Mouse (Mus musculus) adrenal gland, adult 2 months (tissue): ENCODE results near the gene Mylk3. TPM values are rescaled to one million over a fixed set of nuclear protein-coding genes. Genes with fewer than 3 reads are reported as not detected.
A peak's percentile ranks its signal among the peaks of the same experiment; 100 is the strongest.

Source experiments
- DNase-seq: peaks from one replicate; pipeline ENCODE4 v3.0.0; 2021
- long read RNA-seq: library from polyadenylated mRNA; stranded (forward); transcript quantifications from one replicate; pipeline ENCODE4 v2.0.0, GENCODE M21; 2021
- polyA plus RNA-seq: library from polyadenylated mRNA; depleted of rRNA; stranded (reverse); fragments of >200 nt; gene quantifications from 2 replicates; pipeline ENCODE4 v1.2.3, GENCODE M21; 2012; rRNA removed
- total RNA-seq, 2 experiments: library from RNA; stranded (reverse); gene quantifications; 2 replicates each; pipeline ENCODE4 v1.2.3; 2021

Mylk3 gene
- under 1 TPM; 0.23 to 0.62 TPM for total RNA-seq
- polyA plus RNA-seq, result 0.03 and 0.15 TPM in 2 replicates
- long read RNA-seq, result 0 reads

DNA sequence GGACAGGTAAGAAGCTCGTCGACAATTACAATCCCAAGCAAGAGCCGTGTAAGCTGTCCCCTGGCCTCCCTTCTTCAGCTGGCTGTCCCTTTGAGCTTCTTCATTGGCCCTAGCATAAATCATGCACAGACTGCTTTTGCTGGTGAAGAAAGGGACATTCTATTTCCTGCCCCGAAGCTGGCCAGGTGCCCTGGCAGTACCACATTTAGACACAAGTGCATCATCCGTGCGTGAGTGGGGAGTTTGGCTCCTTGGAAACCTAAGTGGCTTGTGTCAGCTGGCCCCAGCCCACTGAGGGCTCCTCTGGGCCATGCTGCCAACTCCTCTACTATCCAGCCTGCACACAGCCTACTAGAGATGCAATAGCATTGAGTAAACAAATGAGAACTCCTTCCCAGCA lies at the start of gene Mylk3:
Mylk3 (minus strand) TSS at position 141 of the 400 bp plus-strand sequence.
- DNase-seq, result no peak

DNA sequence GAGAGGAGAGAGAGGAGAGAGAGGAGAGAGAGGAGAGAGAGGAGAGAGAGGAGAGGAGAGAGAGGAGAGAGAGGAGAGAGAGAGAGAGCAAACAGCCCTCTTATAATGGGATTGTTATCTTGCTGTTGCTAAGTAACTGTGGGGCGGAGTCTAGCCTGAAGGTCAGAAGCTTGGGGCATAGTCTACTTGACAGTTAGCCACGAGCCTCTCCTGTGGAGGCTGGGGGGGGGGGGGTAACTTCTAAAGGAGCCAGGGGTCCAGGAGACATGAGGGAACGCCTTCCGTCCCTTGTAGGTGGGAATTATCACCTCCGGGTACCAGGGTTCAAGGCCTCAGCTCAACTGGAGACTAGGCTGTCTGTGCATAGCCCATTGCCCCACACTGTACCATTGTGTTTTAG lies 49.6 kb upstream of the Mylk3 start:
- peak; percentile 73 for DNase-seq

DNA sequence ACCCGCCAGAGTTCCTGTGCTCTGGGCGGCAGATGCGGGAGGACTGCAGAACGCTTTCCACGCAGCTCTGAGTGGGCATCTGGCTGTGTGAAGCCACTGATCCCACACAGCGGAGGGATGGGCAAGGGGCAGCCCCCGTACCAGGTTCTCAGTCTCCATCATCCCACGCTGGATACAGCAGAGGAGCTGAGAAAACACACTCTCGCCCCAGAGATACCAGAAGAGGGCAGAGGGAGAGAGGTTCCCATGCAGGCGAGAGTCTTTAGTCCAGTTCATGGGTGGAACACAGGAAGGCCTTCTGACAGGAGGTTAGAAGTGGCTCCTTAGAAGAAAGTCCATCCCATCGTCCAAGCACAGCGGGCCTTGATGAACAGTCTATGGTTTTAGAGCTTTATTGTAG lies 48.7 kb upstream of the Mylk3 start:
- no peak for DNase-seq

DNA sequence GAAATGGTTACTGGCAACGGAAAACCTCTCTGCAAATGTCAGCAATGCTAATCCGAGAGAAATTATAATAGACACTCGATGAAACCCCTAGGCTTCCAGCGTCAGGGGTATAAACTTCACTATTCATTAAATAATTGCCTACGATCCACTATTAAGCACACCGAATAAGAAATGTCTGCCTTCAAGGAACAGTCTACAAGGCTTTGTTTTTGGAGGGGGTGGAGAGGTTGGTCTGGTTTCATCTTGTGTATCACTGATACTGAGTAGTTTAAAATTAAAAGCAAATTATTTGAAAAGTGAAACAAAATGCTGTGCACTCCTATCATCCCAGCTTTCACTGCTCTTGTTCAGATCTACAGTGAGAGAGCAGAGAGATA lies 46.9 kb upstream of the Mylk3 start:
- no peak for DNase-seq

DNA sequence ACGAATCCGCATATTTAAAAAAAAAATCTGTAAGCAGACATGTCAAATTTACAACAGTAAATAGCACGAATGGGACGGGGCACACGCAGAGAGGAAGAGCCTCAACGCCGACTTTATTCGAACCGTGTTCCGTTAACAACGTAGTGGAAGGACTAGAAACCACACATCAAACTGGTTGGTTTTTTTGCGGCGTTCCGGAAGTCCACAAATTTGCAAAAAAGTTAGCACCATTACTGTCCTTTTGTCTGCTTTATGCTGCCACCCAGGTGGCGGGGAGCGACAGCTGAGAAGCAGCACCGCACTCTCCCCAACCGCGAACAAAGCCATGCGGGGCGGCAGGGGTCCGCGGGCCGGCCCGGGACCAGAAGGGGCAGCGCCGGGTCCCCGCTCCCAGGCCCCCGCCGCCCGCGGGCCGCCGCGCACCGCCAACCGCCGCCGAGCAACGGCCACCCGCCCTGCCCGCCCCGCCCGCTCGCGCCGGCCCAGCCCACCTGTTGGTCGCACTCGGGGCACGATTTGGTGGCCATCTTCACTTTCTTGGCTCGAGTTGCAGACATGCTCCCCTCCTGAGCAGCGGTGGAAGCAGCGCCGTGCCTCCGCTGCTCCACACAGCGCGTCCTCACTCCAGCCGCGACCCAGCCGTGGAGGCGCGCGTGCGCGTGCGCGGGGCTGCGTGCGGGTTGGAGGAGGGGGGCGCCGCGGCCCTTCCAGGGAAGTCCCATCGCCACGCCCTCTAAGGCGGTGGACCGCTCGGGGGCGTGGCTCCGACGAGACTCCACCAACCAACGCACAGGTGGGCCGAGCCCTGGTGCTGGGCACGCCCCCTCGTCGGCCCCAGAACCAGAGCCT lies 46.2 kb upstream of the Mylk3 start, which contains the start of gene 4921524J17Rik:
4921524J17Rik (minus strand) TSS at position 666 of the 849 bp plus-strand sequence.
- peak; percentile 99 for DNase-seq

DNA sequence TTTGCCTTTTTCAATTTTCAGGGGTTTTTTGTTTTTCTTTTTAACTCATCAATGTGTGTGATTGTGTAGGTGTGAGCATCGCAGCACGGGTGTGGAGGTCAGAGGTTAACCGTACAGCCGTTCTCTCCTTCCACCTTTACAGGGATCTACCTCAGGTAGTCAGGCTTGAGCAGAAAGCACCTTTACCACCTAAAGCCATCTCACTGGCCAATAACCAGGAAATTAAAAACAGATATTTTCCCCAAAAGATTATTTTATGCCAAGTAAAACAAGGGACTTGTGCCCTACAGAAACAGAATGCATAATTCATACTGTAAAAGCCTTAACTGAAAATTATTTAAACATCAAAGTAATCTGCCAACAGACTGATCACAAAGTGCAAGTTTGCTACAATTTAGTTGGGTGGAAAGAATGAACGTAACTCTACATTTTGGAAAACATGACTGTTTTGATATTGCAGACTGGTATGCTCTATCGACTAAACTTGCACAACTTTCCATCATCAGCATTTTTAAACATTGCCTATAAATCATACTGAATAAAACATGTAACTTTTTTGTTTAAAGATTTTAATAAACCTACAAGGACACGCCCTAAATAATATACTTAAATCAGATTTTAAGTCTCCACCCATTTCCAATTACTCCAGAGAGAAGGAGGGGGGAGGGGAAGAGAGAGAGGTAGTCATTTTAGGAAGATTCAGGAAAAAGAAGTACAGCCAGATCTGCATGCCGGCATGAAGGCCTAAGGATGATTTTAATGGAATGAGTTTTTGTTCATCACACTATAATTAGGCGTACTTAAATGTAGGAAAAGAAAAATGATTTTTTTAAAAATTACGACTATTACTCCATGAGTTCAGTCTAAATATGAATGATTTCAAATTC lies 45.4 kb upstream of the Mylk3 start:
- no peak for DNase-seq

DNA sequence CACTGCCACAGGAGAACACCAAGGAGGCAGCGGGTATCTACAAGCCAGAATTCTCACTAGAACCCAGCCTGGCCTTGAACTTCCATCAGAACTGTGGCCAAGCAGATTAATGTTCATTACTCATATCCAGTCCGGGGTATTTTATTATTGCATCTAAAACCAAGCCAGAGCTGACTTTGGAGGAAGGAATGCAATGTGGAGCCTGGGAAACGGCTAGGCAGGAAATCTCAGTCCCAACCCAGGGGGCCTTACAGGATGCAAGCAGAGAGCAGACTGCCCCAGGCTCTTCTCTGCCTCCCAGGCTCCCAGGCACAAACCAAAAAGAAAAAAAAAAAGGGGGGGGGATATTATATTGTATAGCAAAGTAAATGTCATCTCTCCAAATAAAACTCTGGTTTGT lies 44.7 kb upstream of the Mylk3 start:
- peak; percentile 87 for DNase-seq

DNA sequence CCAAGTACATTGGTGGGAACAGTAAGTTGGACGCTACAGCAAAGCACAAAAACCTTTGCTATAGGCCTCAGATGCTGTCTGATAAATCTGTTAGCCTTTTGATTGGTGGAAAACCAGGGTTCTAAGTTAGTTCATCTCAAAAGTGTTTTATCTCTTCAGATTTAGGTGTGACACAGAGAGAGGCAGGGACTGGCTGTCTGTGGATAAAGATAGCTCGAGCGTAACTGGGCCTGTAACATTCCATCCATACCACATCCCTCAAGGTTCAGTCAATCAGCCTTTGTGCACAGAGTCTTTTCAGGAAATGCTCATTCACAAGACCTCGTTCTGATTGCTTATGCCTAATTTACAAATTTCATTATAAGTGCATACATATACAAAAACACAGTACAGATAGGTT lies 43.1 kb upstream of the Mylk3 start:
- DNase-seq, result peak; percentile 40

DNA sequence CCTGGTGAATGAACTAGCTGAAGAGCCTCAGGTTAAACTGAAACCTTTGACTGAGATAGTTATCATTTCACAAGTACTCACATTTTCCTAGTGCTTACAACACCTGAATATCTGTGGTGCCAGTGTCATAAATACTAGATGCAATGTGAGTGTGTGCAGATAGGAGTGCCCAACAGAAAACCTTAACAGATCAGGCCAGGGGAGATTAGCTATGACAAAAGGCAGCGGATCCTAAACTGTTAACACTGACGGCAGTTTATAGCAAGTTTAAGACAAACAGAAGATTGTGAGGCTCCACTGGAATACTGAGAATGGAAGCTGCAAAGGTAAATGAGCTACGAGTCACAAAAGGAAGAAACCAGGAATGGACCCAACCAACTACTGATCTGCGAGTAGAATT lies 40.9 kb upstream of the Mylk3 start:
- no peak for DNase-seq

DNA sequence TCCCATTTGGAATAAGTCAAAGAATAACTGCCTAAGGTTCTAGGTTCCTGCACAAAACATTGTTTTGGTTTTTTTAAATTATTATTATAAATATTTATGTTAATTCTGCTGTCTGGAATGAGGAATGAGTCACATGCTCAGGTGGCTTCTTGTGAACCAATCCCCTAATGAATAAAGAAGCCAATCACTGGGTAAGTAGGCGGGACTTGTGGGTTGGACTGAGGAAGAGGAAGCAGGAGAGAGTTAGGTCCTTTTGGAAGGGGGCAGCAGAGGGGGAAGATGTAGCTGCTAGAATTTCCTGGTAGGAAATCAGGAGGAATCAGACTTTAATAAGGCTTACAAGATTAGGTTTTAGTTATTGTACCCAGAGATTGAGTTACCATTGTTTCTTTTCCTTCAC lies 35.2 kb upstream of the Mylk3 start:
- no peak for DNase-seq

DNA sequence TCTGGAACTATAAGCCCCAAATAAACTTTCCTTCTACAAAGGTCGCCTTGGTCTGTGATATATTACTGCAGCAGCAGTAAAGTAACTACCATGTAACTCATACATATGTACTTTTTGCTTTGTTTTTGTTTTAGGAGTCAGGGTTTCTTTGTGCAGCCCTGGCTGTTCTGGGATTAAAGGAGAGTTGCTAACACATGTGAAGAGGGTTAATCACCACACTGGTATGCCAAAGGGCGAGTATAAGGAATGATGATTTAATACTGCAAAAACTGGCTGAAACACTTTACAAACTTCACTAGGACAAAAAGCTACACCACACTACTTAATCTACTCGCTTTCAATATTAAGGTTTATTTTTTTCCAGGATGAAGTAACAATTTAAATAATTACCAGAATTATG lies 22.4 kb upstream of the Mylk3 start:
- no peak for DNase-seq

DNA sequence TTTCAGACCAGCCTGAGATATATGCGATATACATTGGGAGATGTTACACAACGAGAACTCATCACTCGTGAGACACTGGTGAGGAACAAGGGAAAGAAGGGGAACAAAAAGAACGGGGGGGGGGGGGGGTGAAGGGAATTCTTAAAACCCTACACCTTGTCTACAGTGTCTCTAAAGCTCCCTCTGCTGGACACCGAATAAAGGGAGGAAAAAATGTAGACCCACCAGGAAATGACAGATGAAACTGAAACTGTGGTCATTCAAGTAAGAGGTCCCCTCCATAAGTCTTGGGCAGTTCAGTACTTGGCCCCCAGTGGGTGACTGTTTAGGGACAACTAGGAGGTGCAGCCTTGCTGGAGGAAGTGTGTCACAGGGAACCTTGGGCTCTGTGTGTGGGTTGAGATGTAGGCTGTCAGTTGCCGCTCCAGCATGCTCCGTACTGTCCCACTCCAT lies 21.9 kb upstream of the Mylk3 start:
- peak; percentile 26 for DNase-seq

DNA sequence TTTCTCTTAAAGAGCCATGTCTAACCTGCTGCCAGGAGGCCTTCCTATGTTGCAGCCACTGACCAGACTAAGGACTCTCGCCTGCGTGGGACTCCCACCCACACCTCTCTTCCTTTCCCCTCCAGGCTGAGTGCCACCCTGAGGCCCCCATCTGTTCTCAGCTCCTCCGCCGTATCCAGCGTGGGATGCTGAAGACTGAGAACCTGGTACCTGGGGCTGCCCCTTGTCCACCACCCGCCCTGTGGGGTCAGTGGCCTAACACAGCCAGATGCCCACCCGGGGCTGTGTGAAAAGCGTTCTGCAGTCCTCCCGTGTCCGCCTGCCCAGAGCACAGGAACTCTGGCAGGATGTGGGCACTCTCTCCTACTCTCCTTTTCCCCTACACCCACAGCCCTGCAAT lies 19.8 kb upstream of the Mylk3 start:
- no peak for DNase-seq

DNA sequence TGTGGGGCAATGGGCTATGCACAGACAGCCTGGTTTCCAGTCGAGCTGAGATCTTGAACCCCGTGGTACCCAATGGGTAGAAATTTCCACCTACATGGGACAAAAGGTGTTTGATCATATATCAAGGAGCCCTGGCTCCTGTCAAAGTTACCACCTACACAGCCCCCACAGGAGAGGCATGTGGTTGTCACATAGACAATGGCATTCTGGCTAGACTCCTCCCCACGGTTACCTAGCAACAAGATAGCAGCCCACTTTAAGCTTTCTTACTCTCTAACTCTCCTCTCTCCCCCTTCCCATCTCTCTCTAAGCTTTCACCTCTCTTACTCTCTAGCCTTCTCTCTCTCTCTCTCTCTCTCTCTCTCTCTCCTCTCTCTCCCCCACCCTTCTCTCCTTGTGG lies 19.3 kb upstream of the Mylk3 start:
- DNase-seq, result no peak

DNA sequence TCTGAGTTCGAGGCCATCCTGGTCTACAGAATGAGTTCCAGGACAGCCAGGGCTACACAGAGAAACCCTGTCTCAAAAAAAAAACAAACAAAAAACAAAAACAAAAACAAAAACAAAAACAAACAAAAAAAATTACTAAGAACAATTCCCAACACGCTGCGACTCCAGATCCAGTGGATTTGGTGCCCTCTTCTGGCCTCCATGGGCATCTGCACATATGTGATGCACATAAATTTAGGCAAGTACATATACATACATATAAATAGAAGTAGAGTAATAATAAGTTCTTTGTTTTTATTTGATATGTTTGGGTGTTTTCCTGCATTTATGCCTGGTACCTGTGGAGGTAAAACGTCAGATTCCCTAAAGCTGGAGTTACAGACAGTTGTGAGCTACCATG lies 12.4 kb upstream of the Mylk3 start:
- DNase-seq, result no peak

DNA sequence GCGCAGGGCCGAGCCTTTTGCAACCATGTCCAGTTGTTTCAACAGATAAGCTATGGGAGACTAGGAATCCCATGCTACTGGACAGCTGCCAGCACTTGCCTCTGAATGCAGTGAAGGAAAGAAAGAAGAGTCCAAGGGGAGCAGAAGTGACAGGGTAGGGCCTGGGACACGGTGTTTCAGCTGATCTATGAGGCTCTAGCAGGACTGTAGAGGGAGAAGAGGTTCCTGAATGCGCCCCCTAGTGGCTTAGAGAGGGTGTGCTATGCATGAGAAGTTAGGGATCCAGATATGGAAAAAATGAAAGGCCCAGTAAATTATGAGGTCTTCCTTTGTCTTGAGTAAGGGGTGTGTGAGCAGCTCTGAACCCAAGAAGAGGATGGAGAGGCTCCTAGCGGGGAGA lies 11.4 kb upstream of the Mylk3 start:
- DNase-seq, result peak; percentile 58

DNA sequence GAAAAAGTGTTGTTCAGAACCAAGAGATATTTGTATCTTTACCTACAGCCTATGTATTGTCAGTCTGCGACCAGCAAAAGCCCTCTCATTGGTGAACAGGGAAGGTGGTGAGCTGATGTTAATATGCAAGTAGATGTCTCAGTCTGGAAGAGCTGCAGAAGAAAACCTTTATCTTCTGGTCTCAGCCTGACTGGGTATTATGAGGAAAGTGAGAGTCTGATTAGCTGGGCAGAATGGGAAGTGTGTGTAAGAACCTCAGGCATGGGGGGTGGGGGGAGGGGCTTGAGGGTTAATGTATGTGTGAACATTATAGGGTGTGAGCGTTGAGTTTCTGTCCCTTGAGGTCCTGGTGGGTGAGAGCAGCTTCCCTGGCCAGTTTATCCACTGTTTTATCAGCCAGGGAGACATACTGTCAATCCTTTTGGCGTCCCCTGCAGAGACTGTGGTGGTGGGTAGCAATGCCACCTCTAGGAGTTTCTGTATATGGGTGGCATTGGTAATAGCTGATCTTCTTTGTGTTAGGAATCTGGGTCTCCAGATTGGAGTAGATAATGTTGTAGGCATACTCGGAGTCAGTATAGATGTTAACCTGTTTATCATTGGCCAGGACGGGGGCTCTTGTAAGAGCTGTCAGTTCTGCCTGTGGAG lies 10.4 kb upstream of the Mylk3 start:
- no peak for DNase-seq

DNA sequence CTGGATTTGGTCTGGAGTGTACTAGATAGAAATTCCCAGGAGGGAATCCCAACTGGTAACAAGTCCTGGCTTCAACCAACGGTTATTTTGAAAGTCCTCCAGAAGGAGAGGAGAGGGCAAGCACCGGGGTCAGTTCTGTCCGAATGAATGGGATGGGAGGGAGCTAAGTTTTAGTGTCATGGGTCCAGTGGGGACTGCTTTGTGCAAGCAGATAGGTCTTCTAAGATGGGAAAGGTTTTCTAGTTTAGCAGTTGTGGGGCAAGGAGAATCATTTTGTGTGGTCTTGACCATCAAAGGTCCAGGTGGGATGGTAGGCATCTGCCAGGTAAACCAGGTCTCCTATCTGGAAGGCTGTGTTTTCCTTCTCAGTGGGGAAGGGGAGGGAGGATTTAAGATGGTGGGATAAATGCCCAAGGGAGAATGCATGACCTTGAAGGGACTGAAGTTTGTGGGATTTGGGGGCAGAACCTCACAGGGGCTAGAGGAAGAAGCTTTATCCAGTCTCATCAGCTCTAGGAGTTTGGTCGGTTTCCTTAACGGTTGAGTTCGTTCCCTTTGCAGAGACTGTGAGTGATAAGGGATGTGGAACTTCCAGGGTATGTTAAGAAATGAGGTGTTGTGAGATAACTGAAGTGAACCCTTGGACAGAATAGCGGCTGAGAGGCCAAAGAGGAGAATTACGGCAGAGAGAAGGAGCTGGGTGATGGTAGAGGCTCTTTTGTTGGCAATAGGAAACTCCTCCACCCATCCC lies 9.7 kb upstream of the Mylk3 start:
- DNase-seq, result no peak

DNA sequence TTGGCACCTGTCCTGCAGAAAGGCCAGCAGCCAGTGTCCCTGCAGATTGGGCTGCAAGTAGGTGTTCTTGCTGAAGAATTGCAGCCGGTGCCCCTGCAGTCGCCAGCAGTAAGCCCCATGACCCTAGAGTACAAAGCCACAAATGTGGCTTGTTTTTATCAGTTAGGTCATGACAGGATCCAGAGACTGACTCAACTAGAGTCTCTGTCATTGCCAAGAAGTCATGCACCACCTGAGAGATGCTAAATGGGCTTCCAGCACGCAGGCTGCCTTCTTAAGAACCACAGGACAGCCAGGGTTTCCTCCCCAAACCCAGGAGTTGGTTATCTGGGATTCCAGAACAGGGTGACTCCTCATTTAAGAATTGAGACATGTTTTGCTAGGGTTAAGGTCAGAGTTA lies 8.9 kb upstream of the Mylk3 start:
- DNase-seq, result no peak

DNA sequence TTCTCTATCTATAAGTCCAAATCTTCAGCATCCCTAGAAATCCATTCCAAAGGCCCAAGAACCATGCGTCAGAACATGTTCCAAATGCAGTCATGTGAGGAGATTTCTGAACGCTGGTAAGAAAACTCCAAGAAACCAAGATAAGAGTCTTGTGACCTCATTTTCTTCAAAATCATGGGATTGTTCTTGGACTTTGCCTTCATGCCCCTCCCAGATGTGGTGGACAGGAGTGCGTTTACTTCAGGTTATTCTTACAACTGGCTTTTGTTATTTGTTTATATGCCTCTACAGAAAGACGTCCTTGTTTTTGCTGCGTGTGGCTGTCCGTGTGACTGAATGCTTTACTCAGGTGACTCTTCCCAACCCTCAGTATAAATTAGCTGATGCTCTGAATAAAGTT lies 7.1 kb upstream of the Mylk3 start:
- no peak for DNase-seq

DNA sequence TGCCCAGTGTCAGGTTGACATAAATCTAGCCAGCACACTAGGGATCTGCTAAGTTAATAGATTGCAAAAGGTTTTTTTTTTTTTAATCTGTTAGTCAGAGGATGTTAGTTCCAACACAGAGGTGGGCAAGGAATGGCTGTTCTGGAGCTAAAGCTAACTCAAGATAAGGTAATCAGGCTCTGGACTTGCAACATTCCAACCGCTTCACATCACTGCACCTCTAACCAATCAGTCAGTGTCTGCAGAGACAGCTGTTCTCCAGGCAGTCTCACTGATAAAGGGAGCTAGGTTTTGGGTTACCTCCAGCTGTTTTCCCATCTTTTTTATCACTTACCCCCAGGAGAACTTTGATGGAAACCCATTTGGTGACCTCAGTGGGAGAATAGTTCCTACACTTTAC lies 5.3 kb upstream of the Mylk3 start:
- DNase-seq, result no peak

DNA sequence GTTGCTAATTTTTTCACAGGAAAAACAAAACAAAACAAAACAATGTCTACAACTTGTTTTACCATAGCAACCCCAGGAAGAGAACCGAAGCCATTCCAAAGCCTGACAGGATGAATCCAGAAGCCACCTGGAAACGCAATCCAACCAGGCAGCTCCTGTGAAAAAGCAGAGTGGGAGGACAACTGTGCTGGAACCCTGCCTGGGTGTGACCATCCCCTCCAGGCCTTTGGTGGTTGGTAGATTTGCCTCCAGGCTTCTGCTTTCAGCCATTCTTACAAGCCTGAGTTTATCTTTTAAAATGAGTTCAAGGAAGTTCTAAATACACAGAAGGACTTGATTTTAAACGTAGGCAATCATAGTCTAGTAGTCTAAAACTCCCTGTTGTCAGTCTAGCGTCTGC lies 4.2 kb downstream of the Mylk3 start:
- no peak for DNase-seq
